Comparison of ENCODE assay signal across 16 mouse cellular contexts in genomic region chr2:155987131-155987530, GRCm38 (mm10). TPM values are rescaled to one million over a fixed set of nuclear protein-coding genes. Genes with fewer than 3 reads are reported as not detected.
"Had no signal": no experiment of that assay in that cellular context is flagged by ENCODE, and none has a peak within 500 bp of the region (broad histone marks: within the 10 kb centered on the region; RNA-seq: fewer than 3 reads in every experiment).

No protein-coding gene starts in this region.

- H3K27me3 ChIP-seq: limb, embryonic 15.5 days had no signal

- H3K9me3 ChIP-seq: limb, embryonic 15.5 days; midbrain, embryonic 10.5 days had no signal

- H3K27ac ChIP-seq: limb, embryonic 15.5 days; midbrain, embryonic 10.5 days had no signal

- H3K4me3 ChIP-seq: limb, embryonic 15.5 days; midbrain, embryonic 10.5 days; myocyte had no signal

- DNase-seq: kidney, adult 2 months; kidney, postnatal 25 days; layer of hippocampus, postnatal 36 days; lung, embryonic 14.5 days; lung, postnatal 10 days; lung, postnatal 4 days; midbrain, embryonic 14.5 days had no signal

- ATAC-seq: intestine, embryonic 16.5 days had no signal

- H3K9ac ChIP-seq: limb, embryonic 15.5 days; lung, embryonic 14.5 days had no signal

- H3K4me2 ChIP-seq: limb, embryonic 15.5 days; lung, embryonic 14.5 days had no signal

- H3K4me1 ChIP-seq: limb, embryonic 15.5 days; midbrain, embryonic 10.5 days had no signal

RNA-seq across cellular contexts. Expression of gene Gdf5, which starts 42.0 kb away (rescaled TPM):
- polyA plus RNA-seq: spleen, adult 2 months had no signal

RNA-seq across cellular contexts. Expression of gene Gm15557, which starts 46.6 kb away (rescaled TPM):
- polyA plus RNA-seq: kidney, adult 2 months; kidney, embryonic 16.5 days; lung, embryonic 14.5 days; midbrain, embryonic 14.5 days; neural tube, embryonic 11.5 days; spleen, adult 2 months; stomach, embryonic 16.5 days; urinary bladder, adult 2 months had no signal
